Mouse (Mus musculus): ENCODE measurements at regions not wholly inside any gene's neighbourhood (a gene's known extent, or its start where the extent isn't known, plus 50 kb on each side); places are given as distances from the start of the nearest gene placed in this dataset.

DNA sequence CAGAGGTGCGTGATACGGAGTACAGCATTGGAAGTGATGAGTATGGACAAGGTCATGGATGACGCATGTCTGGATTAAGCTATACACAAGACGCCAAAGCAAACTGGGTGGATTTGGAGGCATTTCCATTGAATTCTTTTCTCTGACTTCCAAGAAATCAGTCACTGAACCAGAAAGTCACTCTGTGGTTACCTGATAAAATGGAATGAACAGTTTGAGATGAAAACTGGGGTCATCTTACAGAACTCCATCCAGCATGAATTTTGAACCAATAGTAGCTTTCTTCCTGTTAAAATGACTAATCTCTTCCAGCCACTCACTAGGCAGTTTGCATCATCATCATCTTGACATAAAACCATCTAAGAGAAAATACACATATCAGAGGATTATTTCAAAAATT lies 186.2 kb downstream of the Lpin1 start:
- TF ChIP-seq CTCF (conservative IDR thresholded peaks at IDR 0.05; ENCODE audit: low read length) (no peak), NANOG (IDR thresholded peaks at IDR 0.05; ENCODE audit: borderline replicate concordance, low read length) (no peak), POU5F1 (IDR thresholded peaks at IDR 0.05; ENCODE audit: borderline replicate concordance, low read length) (no peak)
